Mouse (Mus musculus) C2C12 (cell line): ENCODE data around the gene Sco1. TPM values are rescaled to one million over a fixed set of nuclear protein-coding genes. Genes with fewer than 3 reads are reported as not detected.

Experiments
- H3K27me3 ChIP-seq: one replicate; pipeline ENCODE4 v1.6.1; 2011; ENCODE audit not compliant: control insufficient read depth, insufficient read depth, insufficient read length
- H3K36me3 ChIP-seq: one replicate; pipeline ENCODE4 v1.6.1; 2011; ENCODE audit not compliant: control insufficient read depth, insufficient read depth
- H3K4me3 ChIP-seq: one replicate; pipeline ENCODE4 v1.5.1; 2011; ENCODE audit warnings: mild to moderate bottlenecking, control low read depth; ENCODE audit not compliant: poor library complexity, insufficient read depth, severe bottlenecking
- H3K79me2 ChIP-seq: one replicate; pipeline ENCODE4 v1.6.1; 2011; ENCODE audit not compliant: control insufficient read depth, insufficient read depth
- H3K79me3 ChIP-seq: one replicate; pipeline ENCODE4 v1.6.1; 2011; ENCODE audit warnings: low read depth, control low read depth
- H3ac ChIP-seq: one replicate; pipeline ENCODE3; 2011; ENCODE audit warnings: low read depth; ENCODE audit not compliant: control insufficient read depth, insufficient read length
- CEBPB ChIP-seq: IDR thresholded peaks from one replicate; pipeline ENCODE4 v1.6.1; 2011; ENCODE audit warnings: low read depth, mild to moderate bottlenecking, control low read depth, moderate library complexity
- CTCF ChIP-seq: IDR thresholded peaks from one replicate; pipeline ENCODE4 v1.5.1; 2011; ENCODE audit not compliant: control insufficient read depth, insufficient read depth, insufficient read length
- FOSL1 ChIP-seq: IDR thresholded peaks from one replicate; pipeline ENCODE4 v1.8.0; 2011; ENCODE audit warnings: mild to moderate bottlenecking, low read length; ENCODE audit not compliant: poor library complexity, insufficient read depth, severe bottlenecking
- MAX ChIP-seq: IDR thresholded peaks from one replicate; pipeline ENCODE4 v1.6.1; 2011; ENCODE audit warnings: mild to moderate bottlenecking, control low read depth
- MYOD1 ChIP-seq: IDR thresholded peaks from one replicate; pipeline ENCODE4 v1.6.1; 2011; ENCODE audit warnings: low read depth; ENCODE audit not compliant: control insufficient read depth, insufficient read length
- MYOG ChIP-seq: IDR thresholded peaks from one replicate; pipeline ENCODE4 v1.6.1; 2011; ENCODE audit not compliant: control insufficient read depth, insufficient read length; ENCODE audit errors: extremely low read depth
- USF1 ChIP-seq: IDR thresholded peaks from one replicate; pipeline ENCODE4 v1.6.1; 2011; ENCODE audit warnings: low read depth, mild to moderate bottlenecking, control low read depth, moderate library complexity
- polyA plus RNA-seq: library from polyadenylated mRNA; unstranded; fragments of >200 nt; fragmentation: generic; extraction: Trizol; gene quantifications from one replicate; pipeline ENCODE4 v1.2.1, GENCODE M21; 2012; ENCODE audit warnings: missing spikeins

Gene Sco1
- polyA plus RNA-seq, 1 experiment, result 8.3 TPM

GRCm38 (mm10) chr11:67047199-67047598 is 5.3 kb upstream of the Sco1 start:
- no peak overlapping the region for H3K4me3 ChIP-seq
- H3K79me3 ChIP-seq, result peaks cover 4% of the 10 kb centered on the region
- H3K27me3 ChIP-seq, result no peaks in the 10 kb centered on the region
- H3ac ChIP-seq, result no peak overlapping the region
- H3K79me2 ChIP-seq, result peaks cover 26% of the 10 kb centered on the region
- no peak for TF ChIP-seq CEBPB
- no peak for TF ChIP-seq USF1
- TF ChIP-seq MAX, result no peak
- TF ChIP-seq MYOG, result no peak
- TF ChIP-seq MYOD1, result no peak
- no peak for TF ChIP-seq FOSL1
- TF ChIP-seq CTCF, result no peak
- peaks cover 18% of the 10 kb centered on the region for H3K36me3 ChIP-seq

- no peaks in the 10 kb centered on the region for H3K27me3 ChIP-seq
- H3K79me3 ChIP-seq, result peaks cover 11% of the 10 kb centered on the region
- no peak overlapping the region for H3K4me3 ChIP-seq
- peaks cover 37% of the 10 kb centered on the region for H3K79me2 ChIP-seq
- no peak overlapping the region for H3ac ChIP-seq
- peaks cover 15% of the 10 kb centered on the region for H3K36me3 ChIP-seq
- TF ChIP-seq CEBPB (no peak), FOSL1 (no peak), CTCF (no peak), MYOD1 (no peak), MAX (no peak), USF1 (no peak), MYOG (no peak)
Measured at GRCm38 (mm10) chr11:67048496-67048895, 4.0 kb upstream of the Sco1 start.

- Histone ChIP-seq H3ac (no peak overlapping the region), H3K4me3 (no peak overlapping the region), H3K79me2 (peaks cover 45% of the 10 kb centered on the region), H3K36me3 (peaks cover 15% of the 10 kb centered on the region), H3K27me3 (no peaks in the 10 kb centered on the region), H3K79me3 (peaks cover 17% of the 10 kb centered on the region)
- TF ChIP-seq MYOG (no peak), FOSL1 (no peak), MYOD1 (no peak), USF1 (no peak), MAX (no peak), CEBPB (no peak), CTCF (no peak)
Measured at GRCm38 (mm10) chr11:67049256-67049655, 3.2 kb upstream of the Sco1 start.

- TF ChIP-seq USF1 (no peak), CEBPB (no peak), MAX (no peak)
- Histone ChIP-seq H3K4me3 (peak overlapping the region; percentile 89), H3K27me3 (no peaks in the 10 kb centered on the region), H3K79me3 (peaks cover 21% of the 10 kb centered on the region), H3K79me2 (peaks cover 57% of the 10 kb centered on the region), H3K36me3 (peaks cover 28% of the 10 kb centered on the region), H3ac (peak overlapping the region; percentile 80)
Measured at GRCm38 (mm10) chr11:67051676-67052320, 672 bp upstream of the Sco1 start.

GRCm38 (mm10) chr11:67054754-67055365 is 2.4 kb downstream of the Sco1 start:
- Histone ChIP-seq H3ac (no peak overlapping the region), H3K79me2 (peaks cover 52% of the 10 kb centered on the region), H3K36me3 (peaks cover 54% of the 10 kb centered on the region), H3K4me3 (no peak overlapping the region), H3K27me3 (no peaks in the 10 kb centered on the region), H3K79me3 (peaks cover 19% of the 10 kb centered on the region)
- no peak for TF ChIP-seq MYOD1
- no peak for TF ChIP-seq CTCF
- no peak for TF ChIP-seq CEBPB
- no peak for TF ChIP-seq MAX
- no peak for TF ChIP-seq FOSL1
- TF ChIP-seq MYOG, result no peak
- TF ChIP-seq USF1, result no peak

- H3K27me3 ChIP-seq, result no peaks in the 10 kb centered on the region
- no peak for TF ChIP-seq FOSL1
- no peak for TF ChIP-seq MAX
- no peak for TF ChIP-seq MYOD1
- TF ChIP-seq MYOG, result no peak
- no peak for TF ChIP-seq USF1
- no peak for TF ChIP-seq CTCF
- no peak for TF ChIP-seq CEBPB
- H3K79me2 ChIP-seq, result no peaks in the 10 kb centered on the region
- no peak overlapping the region for H3K4me3 ChIP-seq
- H3ac ChIP-seq, result no peak overlapping the region
- no peaks in the 10 kb centered on the region for H3K79me3 ChIP-seq
- peaks cover 88% of the 10 kb centered on the region for H3K36me3 ChIP-seq
Measured at GRCm38 (mm10) chr11:67061311-67061710, 8.8 kb downstream of the Sco1 start.
